Mouse (Mus musculus) heart, embryonic 15.5 days (tissue): ENCODE data around the gene Dcaf12. TPM values are rescaled to one million over a fixed set of nuclear protein-coding genes. Genes with fewer than 3 reads are reported as not detected.

Source experiments
- polyA plus RNA-seq: library from polyadenylated mRNA; unstranded; fragments of >200 nt; fragmentation: Nextera tagmentation; extraction: Ambion mirVana; gene quantifications from 2 replicates; pipeline ENCODE4 v1.2.1, GENCODE M21; 2015

The Dcaf12 gene
- polyA plus RNA-seq, 1 experiment from 2014 or later: 50.2 TPM

Other genes with a start within 250 kb of the Dcaf12 start
- gene Aqp3, start 216.7 kb downstream of the Dcaf12 start, polyA plus RNA-seq: 0.49 and 3.1 TPM in 2 replicates
- 12.8 and 20.2 TPM in 2 replicates for gene Nol6, start 190.4 kb downstream of the Dcaf12 start, polyA plus RNA-seq
- 70.6 and 73.1 TPM in 2 replicates for gene Ube2r2, start 179.1 kb downstream of the Dcaf12 start, polyA plus RNA-seq
- gene Ubap2, start 39.7 kb downstream of the Dcaf12 start, polyA plus RNA-seq: 47.0 and 58.1 TPM in 2 replicates
- gene Ubap1, start 34.1 kb upstream of the Dcaf12 start, polyA plus RNA-seq: 43.4 and 45.7 TPM in 2 replicates
- gene Kif24, start 150.0 kb upstream of the Dcaf12 start, polyA plus RNA-seq: 3.0 and 4.4 TPM in 2 replicates
- 37.1 and 38.5 TPM in 2 replicates for gene Nudt2, start 150.3 kb upstream of the Dcaf12 start, polyA plus RNA-seq
- gene AI464131, start 188.2 kb upstream of the Dcaf12 start, polyA plus RNA-seq: 2.7 and 4.0 TPM in 2 replicates
- 0.77 and 0.95 TPM in 2 replicates for gene 1110017D15Rik, start 202.4 kb upstream of the Dcaf12 start, polyA plus RNA-seq